Mouse (Mus musculus): Measurements from ENCODE around the gene Dnah2. TPM values are rescaled to one million over a fixed set of nuclear protein-coding genes. Genes with fewer than 3 reads are reported as not detected.

Gene Dnah2
- polyA plus RNA-seq, 1 experiment from 2014 or later: 8.7 TPM

DNA sequence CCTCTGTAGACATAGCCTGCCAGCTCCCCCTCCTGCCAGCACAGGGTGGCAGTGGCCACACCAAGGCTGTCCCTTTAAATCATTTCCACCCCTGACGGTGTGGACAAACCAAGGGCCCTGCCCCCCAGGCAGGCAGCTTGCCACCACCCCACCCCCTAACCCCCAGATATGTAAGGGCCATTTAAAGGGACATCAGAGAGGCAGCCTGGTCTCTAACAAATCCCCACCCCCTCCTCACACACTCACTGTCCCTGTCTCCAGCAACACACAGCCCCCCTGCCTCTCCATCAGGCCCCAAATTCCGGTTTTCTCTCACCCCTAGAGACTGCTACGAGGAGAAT is 133.6 kb downstream of the Dnah2 start:
- no peaks in the 10 kb centered on the region; the same call in 1 of the 2 replicates for H3K36me3 ChIP-seq (ENCODE audit: control insufficient read depth, insufficient read depth)
- 6% methylated on average over 3 of the region's 3 CpGs for WGBS
- H3K4me1 ChIP-seq (replicated peaks; ENCODE audit: control insufficient read depth, insufficient read depth, low read length): peaks cover 16% of the 10 kb centered on the region
- TF ChIP-seq CTCF (IDR thresholded peaks at IDR 0.05; ENCODE audit: low read depth): peak; percentile 42; the same call in 1 of the 2 replicates
- no peak for ATAC-seq
- no peaks in the 10 kb centered on the region for H3K9me3 ChIP-seq (ENCODE audit: control insufficient read depth)
- H3K4me3 ChIP-seq (ENCODE audit: low read depth, low read length): peak overlapping the region; percentile 47
- peak overlapping the region; percentile 86 for H3K4me2 ChIP-seq (replicated peaks; ENCODE audit: low read depth)
- peak overlapping the region; percentile 60 for H3K9ac ChIP-seq (ENCODE audit: low read depth, low read length)
- no peaks in the 10 kb centered on the region for H3K27me3 ChIP-seq (replicated peaks; ENCODE audit: control insufficient read depth, insufficient read depth, low read length)
- H3K27ac ChIP-seq (ENCODE audit: low read depth, low read length): peak overlapping the region; percentile 93

DNA sequence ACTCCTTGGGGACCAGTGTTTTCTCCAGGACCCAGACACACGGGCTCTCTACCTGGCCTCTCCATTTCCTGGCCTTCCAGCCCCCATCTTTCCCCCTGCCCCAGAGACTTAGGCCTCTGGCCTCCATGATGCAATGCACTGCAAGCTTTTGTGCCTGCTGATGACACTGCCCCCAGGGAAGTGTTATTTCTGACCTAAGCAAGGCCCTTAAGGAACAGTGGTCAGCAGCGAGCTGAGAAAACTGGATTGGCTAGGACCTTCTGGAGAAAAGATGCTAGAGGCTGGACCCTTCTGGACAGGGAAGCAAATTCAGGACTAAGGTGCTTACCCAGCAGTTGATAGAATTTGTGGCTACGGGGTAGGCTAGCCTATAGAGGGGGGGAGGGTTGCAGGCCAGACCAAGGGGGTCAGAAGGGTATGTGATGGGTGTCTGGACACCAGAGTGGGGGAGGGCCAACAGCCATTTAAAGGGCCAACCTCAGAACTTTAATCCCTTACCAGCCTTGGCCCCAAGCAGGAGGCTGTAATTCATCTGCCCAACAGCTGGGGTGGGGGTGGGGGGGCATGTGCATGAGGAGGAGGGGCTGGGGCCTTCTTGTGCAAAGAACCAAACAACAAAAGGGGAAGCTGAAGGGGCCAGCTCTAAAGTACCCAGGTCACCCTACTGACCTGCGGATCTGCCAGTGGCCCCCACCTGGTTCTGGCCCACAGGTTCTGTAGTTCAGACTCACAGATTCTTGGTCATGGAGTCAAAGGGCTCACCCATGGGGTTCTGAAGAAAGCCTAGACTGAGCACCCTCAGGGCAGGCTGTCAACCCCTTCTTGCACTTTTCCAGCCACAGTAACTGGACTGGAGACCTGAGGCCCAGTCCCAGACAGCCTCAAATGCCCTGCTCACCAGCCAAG is 134.2 kb downstream of the Dnah2 start:
- peak overlapping the region; percentile 93 for H3K27ac ChIP-seq (ENCODE audit: low read depth, low read length)
- no peak for ATAC-seq
- H3K4me1 ChIP-seq (replicated peaks; ENCODE audit: control insufficient read depth, insufficient read depth, low read length): peaks cover 16% of the 10 kb centered on the region
- H3K4me3 ChIP-seq (ENCODE audit: low read depth, low read length): peak overlapping the region; percentile 47
- peak overlapping the region; percentile 86 for H3K4me2 ChIP-seq (replicated peaks; ENCODE audit: low read depth)
- TF ChIP-seq CTCF (IDR thresholded peaks at IDR 0.05; ENCODE audit: low read depth): no peak
- WGBS: 24% methylated on average over 4 of the region's 4 CpGs
- H3K9me3 ChIP-seq (ENCODE audit: control insufficient read depth): no peaks in the 10 kb centered on the region
- peak overlapping the region; percentile 60 for H3K9ac ChIP-seq (ENCODE audit: low read depth, low read length)
- H3K27me3 ChIP-seq (replicated peaks; ENCODE audit: control insufficient read depth, insufficient read depth, low read length): no peaks in the 10 kb centered on the region
- H3K36me3 ChIP-seq (ENCODE audit: control insufficient read depth, insufficient read depth): no peaks in the 10 kb centered on the region; the same call in 1 of the 2 replicates

DNA sequence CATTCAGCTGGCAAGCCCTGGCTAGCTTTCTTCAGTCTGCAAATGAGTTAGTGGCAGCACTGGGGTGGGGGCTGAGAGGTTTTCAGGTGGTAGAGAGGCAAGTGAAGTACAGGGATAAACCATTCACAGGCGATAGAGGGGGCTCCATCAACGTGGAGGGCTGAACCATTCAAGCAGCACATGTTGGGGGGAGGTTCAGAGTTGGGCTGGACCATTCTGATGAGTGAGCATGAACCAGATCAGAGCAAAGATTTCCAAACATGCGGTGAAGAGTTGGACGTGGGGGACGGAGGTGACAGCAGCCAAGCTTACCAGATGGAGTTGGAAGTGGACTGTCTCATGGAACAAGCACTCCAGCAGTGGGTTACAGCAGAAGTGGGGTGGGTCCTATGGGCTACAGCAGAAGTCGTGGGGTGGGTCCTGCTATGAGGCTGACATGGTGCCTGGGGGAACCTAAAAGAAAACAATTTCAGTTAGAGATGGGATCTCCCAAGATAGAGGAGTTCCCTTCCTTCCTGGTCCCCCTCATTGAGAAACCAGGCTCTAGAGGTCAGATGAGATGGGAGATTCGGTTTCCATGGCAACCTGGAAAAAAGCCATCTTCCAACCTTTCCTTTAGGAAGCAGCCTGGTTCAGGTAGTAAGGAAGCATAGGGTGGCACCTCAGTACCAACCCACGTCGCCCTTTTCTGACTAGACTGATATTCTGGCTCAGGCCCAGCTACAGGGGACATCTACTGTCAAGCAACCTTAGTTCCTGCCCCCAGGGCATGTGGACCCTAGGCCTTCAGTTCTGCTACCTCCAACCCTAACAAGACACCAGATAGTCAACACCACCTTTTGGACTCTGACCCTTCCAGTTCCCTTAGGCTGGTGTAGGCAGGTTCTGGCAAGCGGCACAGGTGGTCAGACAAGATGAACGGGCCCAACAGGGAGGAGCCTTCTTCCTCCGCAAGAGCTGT is 135.4 kb downstream of the Dnah2 start, which contains the start of gene Kdm6b:
Kdm6b (minus strand) TSS at position 455 of the 961 bp plus-strand sequence.
- peak within 1 kb of the TSS; percentile 86 for H3K4me2 ChIP-seq (replicated peaks; ENCODE audit: low read depth)
- H3K9me3 ChIP-seq (ENCODE audit: control insufficient read depth): no peaks in the 10 kb centered on the region
- ATAC-seq: no peak
- H3K27me3 ChIP-seq (replicated peaks; ENCODE audit: control insufficient read depth, insufficient read depth, low read length): no peaks in the 10 kb centered on the region
- peak within 1 kb of the TSS; percentile 7; the same call in 1 of the 2 replicates for H3K4me3 ChIP-seq (ENCODE audit: low read depth, low read length)
- H3K36me3 ChIP-seq (ENCODE audit: control insufficient read depth, insufficient read depth): no peaks in the 10 kb centered on the region; the same call in 1 of the 2 replicates
- peak within 1 kb of the TSS; percentile 7; the same call in 1 of the 2 replicates for H3K9ac ChIP-seq (ENCODE audit: low read depth, low read length)
- peak; percentile 35; the same call in 1 of the 2 replicates for TF ChIP-seq CTCF (IDR thresholded peaks at IDR 0.05; ENCODE audit: low read depth)
- WGBS: 26% methylated on average over 12 of the region's 12 CpGs
- H3K27ac ChIP-seq (ENCODE audit: low read depth, low read length): peak within 1 kb of the TSS; percentile 98
- peaks cover 16% of the 10 kb centered on the region for H3K4me1 ChIP-seq (replicated peaks; ENCODE audit: control insufficient read depth, insufficient read depth, low read length)

DNA sequence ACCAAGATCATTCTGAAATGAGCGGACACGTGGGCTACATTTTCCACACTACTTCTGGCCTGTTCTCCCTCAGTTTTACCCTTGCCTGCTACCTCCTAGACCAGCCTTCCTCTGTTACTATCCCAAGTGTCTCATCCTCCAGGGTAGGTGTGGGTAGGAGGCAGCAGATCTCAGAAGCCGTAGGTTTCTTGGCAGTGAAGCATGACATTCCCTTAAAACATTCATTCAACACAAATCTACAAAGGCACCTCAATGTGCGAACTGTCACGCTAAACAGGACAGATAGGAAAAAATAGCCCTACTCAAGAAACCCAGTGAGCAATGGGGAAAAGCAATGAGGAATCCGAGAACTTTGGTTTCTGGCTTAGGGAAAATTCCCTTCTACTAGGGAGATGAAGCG is 136.4 kb downstream of the Dnah2 start:
- H3K27ac ChIP-seq (ENCODE audit: low read depth, low read length): peak overlapping the region; percentile 98
- H3K27me3 ChIP-seq (replicated peaks; ENCODE audit: control insufficient read depth, insufficient read depth, low read length): no peaks in the 10 kb centered on the region
- peaks cover 5% of the 10 kb centered on the region for H3K36me3 ChIP-seq (ENCODE audit: control insufficient read depth, insufficient read depth)
- no peak overlapping the region for H3K4me3 ChIP-seq (ENCODE audit: low read depth, low read length)
- peaks cover 16% of the 10 kb centered on the region for H3K4me1 ChIP-seq (replicated peaks; ENCODE audit: control insufficient read depth, insufficient read depth, low read length)
- ATAC-seq: no peak
- no peak overlapping the region; the same call in 1 of the 2 replicates for H3K4me2 ChIP-seq (replicated peaks; ENCODE audit: low read depth)
- H3K9ac ChIP-seq (ENCODE audit: low read depth, low read length): no peak overlapping the region
- TF ChIP-seq CTCF (IDR thresholded peaks at IDR 0.05; ENCODE audit: low read depth): no peak
- no peaks in the 10 kb centered on the region for H3K9me3 ChIP-seq (ENCODE audit: control insufficient read depth)
- WGBS: 56% methylated on average over 7 of the region's 7 CpGs

DNA sequence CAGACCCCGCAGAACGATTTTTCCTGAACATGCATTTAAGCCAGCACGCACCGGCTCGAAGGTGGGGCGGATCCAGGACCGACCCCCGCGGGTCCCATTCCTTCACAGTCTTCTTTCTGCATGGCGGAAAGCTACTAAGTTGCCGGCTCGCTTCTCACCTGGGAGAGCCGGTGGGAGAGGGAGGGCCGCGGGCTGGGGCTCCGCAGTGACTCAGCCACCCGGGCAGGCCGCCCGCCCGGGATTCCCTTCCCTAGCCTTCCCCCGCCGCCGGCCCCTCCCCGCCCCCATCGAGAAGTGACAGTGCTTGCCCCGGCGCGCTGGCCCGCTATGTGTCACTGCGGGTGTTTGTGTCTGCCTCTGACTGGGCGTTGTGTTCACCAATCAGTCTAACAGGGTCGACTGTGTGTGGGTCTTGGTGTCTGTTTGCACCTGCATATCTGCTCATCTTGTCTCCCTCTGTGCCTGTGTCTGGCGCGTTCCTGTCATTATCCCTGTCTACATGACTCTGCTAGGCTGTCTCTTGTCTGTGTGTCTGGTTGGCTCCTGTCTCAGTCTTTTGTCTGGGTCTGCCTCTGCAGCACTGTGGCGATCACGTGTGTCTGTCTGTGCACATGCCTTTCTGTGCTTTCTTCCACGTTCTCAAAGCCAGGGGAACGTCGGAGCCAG is 137.2 kb downstream of the Dnah2 start:
- ATAC-seq: peak; percentile 39
- no peak; the same call in 1 of the 2 replicates for TF ChIP-seq CTCF (IDR thresholded peaks at IDR 0.05; ENCODE audit: low read depth)
- peak overlapping the region; percentile 78 for H3K4me2 ChIP-seq (replicated peaks; ENCODE audit: low read depth)
- H3K27me3 ChIP-seq (replicated peaks; ENCODE audit: control insufficient read depth, insufficient read depth, low read length): no peaks in the 10 kb centered on the region
- peak overlapping the region; percentile 90 for H3K9ac ChIP-seq (ENCODE audit: low read depth, low read length)
- peaks cover 13% of the 10 kb centered on the region for H3K4me1 ChIP-seq (replicated peaks; ENCODE audit: control insufficient read depth, insufficient read depth, low read length)
- peaks cover 14% of the 10 kb centered on the region for H3K36me3 ChIP-seq (ENCODE audit: control insufficient read depth, insufficient read depth)
- H3K27ac ChIP-seq (ENCODE audit: low read depth, low read length): peak overlapping the region; percentile 98
- H3K4me3 ChIP-seq (ENCODE audit: low read depth, low read length): peak overlapping the region; percentile 80
- H3K9me3 ChIP-seq (ENCODE audit: control insufficient read depth): no peaks in the 10 kb centered on the region
- WGBS: under 1% methylated on average over 38 of the region's 39 CpGs
